Mouse (Mus musculus) CD4-positive, CD25-positive, alpha-beta regulatory T cell, adult 4 months (primary cell): ENCODE measurements at regions not wholly inside any gene's neighbourhood (a gene's known extent, or its start where the extent isn't known, plus 50 kb on each side); places are given as distances from the start of the nearest gene placed in this dataset.
A peak's percentile ranks its signal among the peaks of the same experiment; 100 is the strongest.

Source experiments
- ATAC-seq: one replicate; pipeline ENCODE4 v1.8.0; 2017

- no peak for ATAC-seq
These were observed 539.2 kb downstream of the Gm19410 start for GRCm38 (mm10) chr8:36304809-36305208.

DNA sequence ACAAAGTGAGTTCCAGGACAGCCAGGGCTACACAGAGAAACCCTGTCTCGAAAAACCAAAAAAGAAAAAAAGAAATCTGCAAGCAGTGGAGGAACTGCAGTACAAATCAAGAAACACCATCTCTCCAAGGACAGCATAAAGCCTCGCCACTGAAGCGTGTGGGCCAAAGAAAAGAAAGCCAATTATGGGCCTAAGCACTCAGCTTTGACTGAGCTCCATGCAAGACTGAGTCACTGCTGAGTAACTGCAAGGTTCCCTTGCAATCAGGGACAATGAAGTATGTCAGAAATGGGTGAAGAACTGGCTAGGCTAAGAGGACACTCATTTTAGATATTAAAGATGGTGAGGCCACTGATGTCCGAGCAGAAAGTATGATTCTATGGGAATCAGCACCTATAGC is 540.7 kb downstream of the Gm19410 start:
- ATAC-seq, result no peak

GRCm38 (mm10) chr8:36307496-36307895 is 541.9 kb downstream of the Gm19410 start:
- ATAC-seq, result no peak

DNA sequence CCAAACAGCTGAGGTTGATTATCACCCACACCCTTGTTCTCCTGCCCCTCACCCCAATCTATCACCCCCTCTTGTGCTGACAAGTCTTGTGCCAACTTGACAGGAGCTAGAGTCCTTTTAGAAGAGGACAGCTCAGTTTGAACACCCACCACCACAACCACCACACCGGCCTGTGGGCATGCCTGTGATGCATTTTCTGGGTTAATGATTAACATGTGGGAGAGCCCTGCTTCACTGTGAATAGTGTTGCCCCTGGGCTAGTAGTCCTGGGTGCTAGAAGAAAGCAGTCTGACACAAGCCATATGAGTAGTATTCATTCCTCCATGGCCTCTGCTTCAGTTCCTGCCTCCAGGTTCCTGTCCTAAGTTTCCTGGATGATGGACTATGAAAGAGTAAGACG is 542.5 kb downstream of the Gm19410 start:
- no peak for ATAC-seq

GRCm38 (mm10) chr8:36309326-36309725 is 543.7 kb downstream of the Gm19410 start:
- ATAC-seq, result no peak

GRCm38 (mm10) chr8:36309952-36310351 is 544.4 kb downstream of the Gm19410 start:
- ATAC-seq, result no peak

- no peak for ATAC-seq
These were observed 546.1 kb downstream of the Gm19410 start for GRCm38 (mm10) chr8:36311734-36312133.

DNA sequence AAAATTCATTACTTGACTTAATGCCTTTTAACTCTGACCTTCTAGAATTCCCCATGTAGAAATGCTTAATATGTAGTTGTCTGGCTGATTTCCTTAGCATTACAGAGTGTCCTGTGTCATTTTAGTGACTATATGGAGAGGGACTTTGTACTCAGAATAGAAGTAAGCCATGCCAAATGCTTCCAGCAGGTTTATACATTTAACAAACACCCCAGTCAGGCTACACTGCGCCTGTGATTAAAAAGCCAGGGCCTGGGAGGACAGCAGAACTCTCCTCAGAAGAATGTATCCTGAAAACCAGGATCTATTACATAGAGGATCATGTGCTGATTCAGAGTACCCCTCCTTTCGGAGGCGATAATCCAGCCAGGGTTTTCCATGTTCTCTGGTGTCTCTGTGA is 547.4 kb downstream of the Gm19410 start:
- no peak for ATAC-seq

DNA sequence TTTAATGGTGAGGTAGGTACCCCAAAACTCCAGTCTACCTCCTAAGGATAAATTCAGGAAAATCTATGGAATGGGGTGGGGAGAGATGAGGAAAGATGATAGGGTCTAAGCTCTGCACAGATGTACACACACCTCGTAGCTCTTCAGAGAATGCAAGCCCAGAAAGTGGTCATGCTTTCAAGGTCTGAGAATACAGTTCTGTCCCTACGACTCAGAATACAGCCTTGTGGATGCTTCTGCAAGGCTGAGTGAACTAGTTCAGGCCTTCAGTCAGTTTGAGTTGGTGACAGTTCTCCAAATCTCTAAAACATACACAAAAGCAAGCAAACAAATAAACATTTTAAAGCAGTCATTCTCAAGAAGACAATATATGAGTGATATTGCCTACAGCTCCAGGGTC is 552.8 kb downstream of the Gm19410 start:
- ATAC-seq, result no peak

DNA sequence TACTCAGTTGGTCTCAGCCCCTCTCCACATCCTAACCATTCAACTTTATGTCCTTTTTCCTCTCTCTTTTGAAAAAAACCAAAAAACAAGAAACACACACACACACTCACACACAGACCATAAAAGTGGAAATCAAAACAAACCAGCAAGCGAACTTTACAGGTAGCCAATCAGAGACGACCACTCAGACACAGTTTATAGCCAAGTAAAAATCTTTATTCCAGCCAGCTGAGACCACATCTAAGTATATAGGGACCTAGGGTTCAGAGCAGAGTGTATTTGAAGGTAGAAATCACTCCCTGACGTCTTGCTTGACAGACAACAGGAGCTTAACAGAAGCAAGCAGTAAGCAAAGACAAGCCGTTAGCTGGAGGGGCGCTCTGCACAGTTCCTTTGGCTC is 553.3 kb downstream of the Gm19410 start:
- ATAC-seq, result peak; percentile 20

- peak; percentile 34 for ATAC-seq
These were observed 553.8 kb downstream of the Gm19410 start for GRCm38 (mm10) chr8:36319314-36319959.

- ATAC-seq, result no peak
These were observed 556.5 kb downstream of the Gm19410 start for GRCm38 (mm10) chr8:36322125-36322524.

- no peak for ATAC-seq
These were observed 557.0 kb downstream of the Gm19410 start for GRCm38 (mm10) chr8:36322578-36322977.

GRCm38 (mm10) chr8:36338628-36339027 is 573.0 kb downstream of the Gm19410 start:
- no peak for ATAC-seq

GRCm38 (mm10) chr8:36339449-36339848 is 573.9 kb downstream of the Gm19410 start:
- no peak for ATAC-seq

GRCm38 (mm10) chr8:36340454-36340853 is 574.9 kb downstream of the Gm19410 start:
- ATAC-seq, result no peak

DNA sequence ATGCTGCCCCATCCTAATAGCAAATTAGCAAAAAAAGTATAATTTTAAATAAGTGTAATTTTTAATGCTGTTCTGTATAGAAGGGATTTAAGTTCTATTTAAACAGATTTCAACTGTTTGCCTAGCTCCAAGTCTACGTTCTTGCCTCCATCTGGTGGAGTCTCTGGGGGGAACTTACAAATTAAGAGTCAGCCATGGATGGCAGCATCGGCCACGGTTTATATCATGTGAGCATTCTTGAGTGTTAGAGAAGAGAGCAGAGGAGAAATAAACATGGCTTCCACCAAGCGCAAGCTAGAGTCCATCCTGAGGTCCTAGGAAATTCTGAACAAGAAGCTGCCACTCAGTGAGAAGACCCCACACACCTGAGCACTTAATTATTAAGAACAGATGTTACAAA is 576.4 kb downstream of the Gm19410 start:
- ATAC-seq, result no peak

DNA sequence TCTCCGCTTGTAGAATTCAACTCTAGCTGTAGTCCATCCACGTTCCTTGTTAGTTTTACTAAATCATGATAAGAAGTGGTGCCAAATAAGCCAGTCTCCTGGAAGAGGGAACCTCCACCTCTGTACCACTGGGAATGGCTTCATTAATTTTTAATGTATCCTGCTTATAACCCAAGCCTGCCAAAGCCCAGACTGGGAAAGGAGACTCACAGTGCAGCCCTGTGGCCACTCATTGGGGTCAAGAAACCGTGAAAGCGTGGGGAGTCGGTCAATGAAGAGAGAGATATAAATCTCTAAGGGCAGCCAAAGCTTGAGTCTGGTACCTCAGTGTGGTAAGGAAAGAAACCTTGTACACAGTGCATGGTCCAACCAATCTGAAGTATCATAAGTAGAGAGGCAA is 577.1 kb downstream of the Gm19410 start:
- no peak for ATAC-seq

GRCm38 (mm10) chr8:36346682-36347324 is 581.2 kb downstream of the Gm19410 start:
- peak; percentile 100 for ATAC-seq

DNA sequence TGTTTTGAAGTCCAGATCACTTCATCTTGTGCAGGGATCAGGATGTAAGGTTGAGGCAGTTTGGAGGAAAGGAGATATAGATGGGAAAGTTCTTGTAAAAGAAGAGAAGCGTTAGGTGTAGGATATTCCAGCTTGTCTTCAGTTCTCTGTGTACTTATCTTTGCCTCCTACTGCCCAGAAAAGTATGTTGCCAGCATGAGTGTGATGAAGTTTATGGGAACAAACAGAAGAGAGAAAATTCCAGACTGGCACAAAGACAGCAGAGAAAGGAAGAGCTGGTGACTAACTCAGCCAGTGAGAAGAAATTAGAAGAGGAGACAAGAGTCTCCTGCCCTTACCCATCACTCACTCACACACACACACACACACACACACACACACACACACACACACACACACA is 582.5 kb downstream of the Gm19410 start:
- no peak for ATAC-seq

DNA sequence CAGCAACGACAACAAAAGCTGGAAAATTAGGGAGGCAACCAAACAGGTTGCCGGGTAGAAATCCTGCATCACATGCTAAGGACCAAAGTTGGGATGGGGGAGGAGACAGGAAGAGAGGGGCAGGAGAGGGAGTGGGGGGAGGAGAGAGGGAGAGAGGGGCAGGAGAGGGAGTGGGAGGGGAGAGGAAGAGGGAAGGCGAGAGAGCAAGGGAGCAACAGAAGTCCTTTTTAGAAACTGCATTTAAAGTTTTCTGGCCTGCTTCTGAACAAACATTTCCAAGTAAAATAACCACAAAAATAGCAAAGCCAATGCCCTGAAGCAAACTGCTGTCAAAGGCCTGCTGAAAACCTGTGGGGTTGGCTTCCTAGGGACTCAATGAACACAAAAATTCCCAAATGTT is 589.3 kb downstream of the Gm19410 start:
- no peak for ATAC-seq

GRCm38 (mm10) chr8:36358998-36359397 is 593.4 kb downstream of the Gm19410 start:
- peak; percentile 54 for ATAC-seq

GRCm38 (mm10) chr8:36361255-36361654 is 595.7 kb downstream of the Gm19410 start:
- peak; percentile 58 for ATAC-seq

- no peak for ATAC-seq
These were observed 596.2 kb downstream of the Gm19410 start for GRCm38 (mm10) chr8:36361818-36362217.

GRCm38 (mm10) chr8:36363291-36363690 is 597.7 kb downstream of the Gm19410 start:
- ATAC-seq, result no peak
